Mouse (Mus musculus) ES-E14 (cell line): ENCODE data around the gene Acss2. TPM values are rescaled to one million over a fixed set of nuclear protein-coding genes. Genes with fewer than 3 reads are reported as not detected.

Experiments used
- DNase-seq: peaks from one replicate; pipeline ENCODE4 v3.0.0-alpha.2; 2013; ENCODE audit warnings: low read depth, low spot score
- H3K27ac ChIP-seq: 2 replicates; pipeline ENCODE4 v1.5.1; 2012; ENCODE audit warnings: low read depth, mild to moderate bottlenecking, low read length, moderate library complexity, mixed read lengths; ENCODE audit not compliant: poor library complexity, insufficient read depth, severe bottlenecking
- H3K36me3 ChIP-seq: 2 replicates; pipeline ENCODE4 v1.6.1; 2012; ENCODE audit warnings: mild to moderate bottlenecking, low read length, moderate library complexity, mixed read lengths; ENCODE audit not compliant: control insufficient read depth, poor library complexity, insufficient read depth, severe bottlenecking
- H3K4me1 ChIP-seq, 2 experiments: fragments of 150-350 bp in 1 of 2; sonication (generic) in 1 of 2; 2 replicates each; pipeline ENCODE4 v1.6.1; 2012; ENCODE audit warnings: low read length in 2 of 2, mild to moderate bottlenecking in 1 of 2, mixed read lengths in 1 of 2; ENCODE audit not compliant: control insufficient read depth in 2 of 2, insufficient read depth in 2 of 2, poor library complexity in 1 of 2
- H3K4me3 ChIP-seq, 2 experiments: fragments of 150-350 bp in 1 of 2; sonication (generic) in 1 of 2; 2 replicates each; pipeline ENCODE4 v1.5.1; 2012; ENCODE audit warnings: low read length in 2 of 2, low read depth in 1 of 2, mild to moderate bottlenecking in 1 of 2, mixed read lengths in 1 of 2; ENCODE audit not compliant: insufficient read depth in 1 of 2, poor library complexity in 1 of 2, severe bottlenecking in 1 of 2
- H3K9ac ChIP-seq: 2 replicates; pipeline ENCODE4 v1.6.1; 2012; ENCODE audit warnings: low read depth, mild to moderate bottlenecking, low read length, mixed read lengths; ENCODE audit not compliant: poor library complexity, insufficient read depth, severe bottlenecking
- H3K9me3 ChIP-seq: fragments of 150-350 bp; sonication (generic); 2 replicates; pipeline ENCODE4 v1.6.1; 2012; ENCODE audit warnings: low read depth, mild to moderate bottlenecking, low read length; ENCODE audit not compliant: control insufficient read depth, insufficient read depth
- CHD2 ChIP-seq: IDR thresholded peaks from 2 replicates; pipeline ENCODE4 v1.6.1; 2014; ENCODE audit warnings: mild to moderate bottlenecking, low read depth, low read length, inconsistent platforms
- HCFC1 ChIP-seq: IDR thresholded peaks from 2 replicates; pipeline ENCODE4 v1.6.1; 2012; ENCODE audit warnings: low read length, inconsistent platforms, borderline replicate concordance; ENCODE audit not compliant: insufficient read depth
- MAFK ChIP-seq: IDR thresholded peaks from 2 replicates; pipeline ENCODE4 v1.6.1; 2014; ENCODE audit warnings: mild to moderate bottlenecking, low read depth, low read length, inconsistent platforms; ENCODE audit not compliant: insufficient read depth
- ZC3H11A ChIP-seq: IDR thresholded peaks from 2 replicates; pipeline ENCODE4 v1.6.1; 2012; ENCODE audit warnings: low read depth, mild to moderate bottlenecking, inconsistent platforms, low read length, borderline replicate concordance
- ZNF384 ChIP-seq: IDR thresholded peaks from 2 replicates; pipeline ENCODE4 v1.6.1; 2012; ENCODE audit warnings: low read depth, low read length, inconsistent platforms
- in situ Hi-C, 2 experiments: fragments of 600-800 bp; cut with MboI; formaldehyde crosslinking; loops; one replicate each; pipeline ENCODE4 v1.15.1; 2025; ENCODE audit warnings: low sequenced_read_pairs in 2 of 2, inconsistent platforms in 1 of 2; ENCODE audit not compliant: unreplicated experiment in 2 of 2
- total RNA-seq: library from RNA; depleted of rRNA; stranded (reverse); fragments of 300-350 nt; gene quantifications from 2 replicates; pipeline ENCODE4 v1.2.3, GENCODE M21; 2012

Acss2 gene
- total RNA-seq, 1 experiment, result 5.3 TPM

GRCm38 (mm10) chr2:155627030-155627738 lies 109.4 kb downstream of the Acss2 start:
- H3K4me3 ChIP-seq, result peak overlapping the region in 1 of 2 experiments; percentile 13; a peak in 1 of 4 replicates
- no peaks in the 10 kb centered on the region for H3K9me3 ChIP-seq
- DNase-seq, result peak; percentile 71
- TF ChIP-seq MAFK (no peak), HCFC1 (no peak), ZC3H11A (no peak), ZNF384 (no peak), CHD2 (no peak)
- peaks cover 0 to 34% of the 10 kb centered on the region in 2 experiments; a peak in 1 of 4 replicates for H3K4me1 ChIP-seq
- in situ Hi-C loops, result no loop called here
- H3K36me3 ChIP-seq, result no peaks in the 10 kb centered on the region
- H3K9ac ChIP-seq, result peak overlapping the region; percentile 28; the same call in 1 of the 2 replicates
- no peak overlapping the region for H3K27ac ChIP-seq

- H3K36me3 ChIP-seq, result no peaks in the 10 kb centered on the region
- H3K4me3 ChIP-seq, result peak overlapping the region in 1 of 2 experiments; percentile 20; a peak in 1 of 4 replicates
- H3K27ac ChIP-seq, result no peak overlapping the region
- DNase-seq, result no peak
- H3K9me3 ChIP-seq, result no peaks in the 10 kb centered on the region
- in situ Hi-C loops, result no loop called here
- peaks cover 0 to 30% of the 10 kb centered on the region in 2 experiments; a peak in 1 of 4 replicates for H3K4me1 ChIP-seq
- TF ChIP-seq ZC3H11A, result no peak
- TF ChIP-seq CHD2, result no peak
- no peak for TF ChIP-seq HCFC1
- no peak for TF ChIP-seq ZNF384
- no peak for TF ChIP-seq MAFK
- no peak overlapping the region for H3K9ac ChIP-seq
These were observed 110.4 kb downstream of the Acss2 start for GRCm38 (mm10) chr2:155628112-155628511.

GRCm38 (mm10) chr2:155628519-155628918 lies 110.8 kb downstream of the Acss2 start:
- no peak overlapping the region for H3K9ac ChIP-seq

GRCm38 (mm10) chr2:155629231-155629661 lies 111.5 kb downstream of the Acss2 start:
- no peak overlapping the region for H3K27ac ChIP-seq
- peak overlapping the region; percentile 34 to 52 for H3K4me3 ChIP-seq
- H3K9ac ChIP-seq, result peak overlapping the region; percentile 29; the same call in 1 of the 2 replicates
- TF ChIP-seq ZC3H11A (no peak), ZNF384 (no peak)
- no peak for DNase-seq
- no peaks in the 10 kb centered on the region for H3K9me3 ChIP-seq
- in situ Hi-C loops, result no loop called here
- H3K4me1 ChIP-seq, result peaks cover 0 to 30% of the 10 kb centered on the region in 2 experiments; a peak in 1 of 4 replicates
- H3K36me3 ChIP-seq, result peaks cover under 1% of the 10 kb centered on the region; the same call in 1 of the 2 replicates

More at GRCm38 (mm10) chr2:155628519-155628918, 110.8 kb downstream of the Acss2 start:
- in situ Hi-C loops, result no loop called here
- Histone ChIP-seq H3K27ac (no peak overlapping the region), H3K4me3 (peak overlapping the region; percentile 20 to 34; a peak in 2 of 4 replicates), H3K9me3 (no peaks in the 10 kb centered on the region), H3K4me1 (peaks cover 0 to 30% of the 10 kb centered on the region in 2 experiments; a peak in 1 of 4 replicates), H3K36me3 (no peaks in the 10 kb centered on the region)
- TF ChIP-seq CHD2 (no peak), MAFK (no peak), ZC3H11A (no peak), ZNF384 (no peak), HCFC1 (no peak)
- DNase-seq, result no peak
